Mouse (Mus musculus) stomach, postnatal 0 days (tissue): ENCODE data around the gene Rsg1.

Source experiments
- CTCF ChIP-seq: IDR thresholded peaks from 2 replicates; pipeline ENCODE4 v1.5.1; 2016; ENCODE audit warnings: antibody characterized with exemption, low read depth, mild to moderate bottlenecking, moderate library complexity
- EP300 ChIP-seq: optimal IDR thresholded peaks from 2 replicates; pipeline ENCODE3; 2016; ENCODE audit warnings: antibody characterized with exemption

DNA sequence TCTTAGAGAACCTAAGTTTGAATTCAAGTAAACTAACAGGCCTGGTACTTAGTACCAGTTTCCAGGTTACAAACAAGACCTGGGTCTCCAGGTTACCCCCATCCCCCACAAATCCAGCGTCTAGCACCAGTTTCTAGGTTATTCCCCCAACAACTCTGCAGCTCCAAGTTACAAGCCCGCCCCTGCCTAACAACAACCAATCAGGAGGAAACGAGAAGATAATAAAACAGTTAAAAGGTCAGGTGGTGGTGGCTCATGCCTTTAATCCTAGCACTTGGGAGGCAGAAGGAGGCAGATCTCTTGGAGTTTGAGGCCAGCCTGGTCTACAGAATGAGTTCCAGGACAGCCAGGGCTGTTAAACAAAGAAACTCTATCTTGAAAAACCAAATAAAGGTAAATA lies 53.5 kb downstream of the Rsg1 start:
- TF ChIP-seq EP300 (no peak), CTCF (no peak)
